Mouse (Mus musculus): ENCODE results near the gene Mef2a. TPM values are rescaled to one million over a fixed set of nuclear protein-coding genes. Genes with fewer than 3 reads are reported as not detected.
A peak's percentile ranks its signal among the peaks of the same experiment; 100 is the strongest.

Mef2a gene
- polyA plus RNA-seq (2015; fragmentation: Nextera tagmentation; extraction: Ambion mirVana), result 23.6 and 23.7 TPM in 2 replicates

GRCm38 (mm10) chr7:67372729-67373583 lies at the start of gene Mef2a:
Mef2a (minus strand) TSS chr7:67372858.
- H3K9ac ChIP-seq (ENCODE audit: low read depth, low read length), result peak within 1 kb of the TSS; percentile 98
- H3K9me3 ChIP-seq (ENCODE audit: control insufficient read depth, low read length), result no peaks in the 10 kb centered on the region
- no peaks in the 10 kb centered on the region for H3K36me3 ChIP-seq (ENCODE audit: control insufficient read depth, insufficient read depth, low read length)
- H3K4me2 ChIP-seq (ENCODE audit: low read depth, low read length), result peak within 1 kb of the TSS; percentile 91
- H3K4me3 ChIP-seq (ENCODE audit: low read length), result peak within 1 kb of the TSS; percentile 96
- peak within 1 kb of the TSS; percentile 92 for H3K27ac ChIP-seq (ENCODE audit: low read length)
- H3K27me3 ChIP-seq (replicated peaks; ENCODE audit: control insufficient read depth, insufficient read depth, low read length), result no peaks in the 10 kb centered on the region
- peak; percentile 92 for ATAC-seq
- WGBS, result under 1% methylated on average over 86 of the region's 89 CpGs
- peaks cover 8% of the 10 kb centered on the region for H3K4me1 ChIP-seq (ENCODE audit: control insufficient read depth, insufficient read depth, low read length)

GRCm38 (mm10) chr7:67421476-67422186 lies 49.0 kb upstream of the Mef2a start:
- peak; percentile 62 for ATAC-seq
- H3K9ac ChIP-seq (ENCODE audit: low read depth, low read length), result 0 out of 2 replicates have a peak overlapping the region, but pooled peaks have one; percentile 16
- 58% methylated on average over 12 of the region's 12 CpGs for WGBS
- no peak overlapping the region for H3K27ac ChIP-seq (ENCODE audit: low read length)
- peaks cover 10% of the 10 kb centered on the region for H3K4me1 ChIP-seq (ENCODE audit: control insufficient read depth, insufficient read depth, low read length)
- H3K4me3 ChIP-seq (ENCODE audit: low read length), result no peak overlapping the region
- H3K36me3 ChIP-seq (ENCODE audit: control insufficient read depth, insufficient read depth, low read length), result no peaks in the 10 kb centered on the region
- no peaks in the 10 kb centered on the region for H3K9me3 ChIP-seq (ENCODE audit: control insufficient read depth, low read length)
- H3K27me3 ChIP-seq (replicated peaks; ENCODE audit: control insufficient read depth, insufficient read depth, low read length), result no peaks in the 10 kb centered on the region
- H3K4me2 ChIP-seq (ENCODE audit: low read depth, low read length), result no peak overlapping the region

GRCm38 (mm10) chr7:67421088-67421475 lies 48.4 kb upstream of the Mef2a start:
- no peak overlapping the region for H3K4me3 ChIP-seq (ENCODE audit: low read length)
- ATAC-seq, result no peak
- H3K4me2 ChIP-seq (ENCODE audit: low read depth, low read length), result no peak overlapping the region
- WGBS, result 37% methylated on average over 3 of the region's 3 CpGs
- H3K9me3 ChIP-seq (ENCODE audit: control insufficient read depth, low read length), result no peaks in the 10 kb centered on the region
- peaks cover 10% of the 10 kb centered on the region for H3K4me1 ChIP-seq (ENCODE audit: control insufficient read depth, insufficient read depth, low read length)
- H3K27ac ChIP-seq (ENCODE audit: low read length), result no peak overlapping the region
- no peaks in the 10 kb centered on the region for H3K27me3 ChIP-seq (replicated peaks; ENCODE audit: control insufficient read depth, insufficient read depth, low read length)
- no peaks in the 10 kb centered on the region for H3K36me3 ChIP-seq (ENCODE audit: control insufficient read depth, insufficient read depth, low read length)
- no peak overlapping the region for H3K9ac ChIP-seq (ENCODE audit: low read depth, low read length)

GRCm38 (mm10) chr7:67419591-67420314 lies 47.1 kb upstream of the Mef2a start:
- no peaks in the 10 kb centered on the region for H3K36me3 ChIP-seq (ENCODE audit: control insufficient read depth, insufficient read depth, low read length)
- no peak for ATAC-seq
- no peak overlapping the region for H3K27ac ChIP-seq (ENCODE audit: low read length)
- H3K4me3 ChIP-seq (ENCODE audit: low read length), result no peak overlapping the region
- peaks cover 10% of the 10 kb centered on the region for H3K4me1 ChIP-seq (ENCODE audit: control insufficient read depth, insufficient read depth, low read length)
- H3K4me2 ChIP-seq (ENCODE audit: low read depth, low read length), result no peak overlapping the region
- H3K9me3 ChIP-seq (ENCODE audit: control insufficient read depth, low read length), result no peaks in the 10 kb centered on the region
- WGBS, result 77% methylated on average over 17 of the region's 17 CpGs
- no peak overlapping the region for H3K9ac ChIP-seq (ENCODE audit: low read depth, low read length)
- H3K27me3 ChIP-seq (replicated peaks; ENCODE audit: control insufficient read depth, insufficient read depth, low read length), result no peaks in the 10 kb centered on the region

GRCm38 (mm10) chr7:67418122-67418521 lies 45.5 kb upstream of the Mef2a start:
- 93% methylated on average over 5 of the region's 5 CpGs for WGBS
- no peak overlapping the region for H3K27ac ChIP-seq (ENCODE audit: low read length)
- H3K9me3 ChIP-seq (ENCODE audit: control insufficient read depth, low read length), result no peaks in the 10 kb centered on the region
- peaks cover 13% of the 10 kb centered on the region for H3K4me1 ChIP-seq (ENCODE audit: control insufficient read depth, insufficient read depth, low read length)
- no peak overlapping the region for H3K4me3 ChIP-seq (ENCODE audit: low read length)
- ATAC-seq, result no peak
- no peaks in the 10 kb centered on the region for H3K36me3 ChIP-seq (ENCODE audit: control insufficient read depth, insufficient read depth, low read length)
- H3K4me2 ChIP-seq (ENCODE audit: low read depth, low read length), result no peak overlapping the region
- no peaks in the 10 kb centered on the region for H3K27me3 ChIP-seq (replicated peaks; ENCODE audit: control insufficient read depth, insufficient read depth, low read length)
- H3K9ac ChIP-seq (ENCODE audit: low read depth, low read length), result no peak overlapping the region

- ATAC-seq, result no peak
- H3K4me2 ChIP-seq (ENCODE audit: low read depth, low read length), result no peak overlapping the region
- H3K27me3 ChIP-seq (replicated peaks; ENCODE audit: control insufficient read depth, insufficient read depth, low read length), result no peaks in the 10 kb centered on the region
- no peak overlapping the region for H3K4me3 ChIP-seq (ENCODE audit: low read length)
- no peaks in the 10 kb centered on the region for H3K9me3 ChIP-seq (ENCODE audit: control insufficient read depth, low read length)
- H3K27ac ChIP-seq (ENCODE audit: low read length), result no peak overlapping the region
- no peak overlapping the region for H3K9ac ChIP-seq (ENCODE audit: low read depth, low read length)
- 0 out of 2 replicates have a peak, but pooled peaks cover 3% of the 10 kb centered on the region for H3K4me1 ChIP-seq (ENCODE audit: control insufficient read depth, insufficient read depth, low read length)
- no peaks in the 10 kb centered on the region for H3K36me3 ChIP-seq (ENCODE audit: control insufficient read depth, insufficient read depth, low read length)
- WGBS, result 55% methylated on average over 8 of the region's 8 CpGs
Observed at GRCm38 (mm10) chr7:67414766-67415165, 42.1 kb upstream of the Mef2a start.

- no peaks in the 10 kb centered on the region for H3K9me3 ChIP-seq (ENCODE audit: control insufficient read depth, low read length)
Observed at GRCm38 (mm10) chr7:67412686-67413085, 40.0 kb upstream of the Mef2a start.

GRCm38 (mm10) chr7:67407019-67407418 lies 34.4 kb upstream of the Mef2a start:
- Histone ChIP-seq H3K36me3 (ENCODE audit: control insufficient read depth, insufficient read depth, low read length) (no peaks in the 10 kb centered on the region), H3K4me3 (ENCODE audit: low read length) (no peak overlapping the region), H3K4me2 (ENCODE audit: low read depth, low read length) (no peak overlapping the region), H3K9ac (ENCODE audit: low read depth, low read length) (no peak overlapping the region), H3K27ac (ENCODE audit: low read length) (no peak overlapping the region), H3K9me3 (ENCODE audit: control insufficient read depth, low read length) (no peaks in the 10 kb centered on the region), H3K4me1 (ENCODE audit: control insufficient read depth, insufficient read depth, low read length) (no peaks in the 10 kb centered on the region), H3K27me3 (replicated peaks; ENCODE audit: control insufficient read depth, insufficient read depth, low read length) (no peaks in the 10 kb centered on the region)
- 83% methylated on average over 2 of the region's 2 CpGs for WGBS
- ATAC-seq, result no peak

More at GRCm38 (mm10) chr7:67412686-67413085, 40.0 kb upstream of the Mef2a start:
- Histone ChIP-seq H3K9ac (ENCODE audit: low read depth, low read length) (no peak overlapping the region), H3K4me3 (ENCODE audit: low read length) (no peak overlapping the region), H3K27ac (ENCODE audit: low read length) (no peak overlapping the region), H3K4me1 (ENCODE audit: control insufficient read depth, insufficient read depth, low read length) (0 out of 2 replicates have a peak, but pooled peaks cover 3% of the 10 kb centered on the region), H3K36me3 (ENCODE audit: control insufficient read depth, insufficient read depth, low read length) (no peaks in the 10 kb centered on the region), H3K27me3 (replicated peaks; ENCODE audit: control insufficient read depth, insufficient read depth, low read length) (no peaks in the 10 kb centered on the region), H3K4me2 (ENCODE audit: low read depth, low read length) (no peak overlapping the region)
- ATAC-seq, result no peak
- WGBS, result 77% methylated on average over 10 of the region's 10 CpGs

- Histone ChIP-seq H3K9ac (ENCODE audit: low read depth, low read length) (no peak overlapping the region), H3K4me3 (ENCODE audit: low read length) (no peak overlapping the region), H3K27ac (ENCODE audit: low read length) (no peak overlapping the region), H3K4me1 (ENCODE audit: control insufficient read depth, insufficient read depth, low read length) (no peaks in the 10 kb centered on the region), H3K9me3 (ENCODE audit: control insufficient read depth, low read length) (no peaks in the 10 kb centered on the region), H3K27me3 (replicated peaks; ENCODE audit: control insufficient read depth, insufficient read depth, low read length) (no peaks in the 10 kb centered on the region), H3K36me3 (ENCODE audit: control insufficient read depth, insufficient read depth, low read length) (no peaks in the 10 kb centered on the region), H3K4me2 (ENCODE audit: low read depth, low read length) (no peak overlapping the region)
- ATAC-seq, result no peak
- 82% methylated on average over 2 of the region's 2 CpGs for WGBS
Observed at GRCm38 (mm10) chr7:67404176-67404575, 31.5 kb upstream of the Mef2a start.

Measured in intestine, embryonic 16.5 days (tissue).